Mouse (Mus musculus): ENCODE results near the gene Prickle4. TPM values are rescaled to one million over a fixed set of nuclear protein-coding genes. Genes with fewer than 3 reads are reported as not detected.
A peak's percentile ranks its signal among the peaks of the same experiment; 100 is the strongest.

Gene Prickle4
- polyA plus RNA-seq, 1 experiment = 1.5 TPM

DNA sequence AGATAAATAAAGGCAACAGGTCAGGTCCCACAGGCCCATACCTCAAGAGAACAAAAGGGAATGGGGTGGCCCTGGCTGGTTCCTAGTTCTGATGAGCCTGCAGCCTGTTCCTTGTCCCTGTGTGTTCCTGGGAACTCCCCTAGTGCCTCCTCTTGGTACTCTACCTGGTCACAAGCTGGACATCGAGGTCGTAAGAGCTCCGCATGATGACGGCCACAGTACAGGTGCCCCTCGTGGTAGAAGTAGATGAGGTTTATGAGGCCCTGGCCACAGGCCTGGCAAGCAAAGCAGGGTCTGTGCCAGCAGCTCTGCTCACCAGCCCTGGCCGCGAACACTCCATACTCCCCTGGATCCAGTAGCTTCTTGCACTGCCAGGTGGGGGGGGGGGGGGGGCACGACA lies 4.6 kb downstream of the Prickle4 start:
- TF ChIP-seq POLR2A (IDR thresholded peaks at IDR 0.05; ENCODE audit: borderline replicate concordance, insufficient read depth, low read length) = no peak
- TF ChIP-seq CTCF (IDR thresholded peaks at IDR 0.05; ENCODE audit: borderline replicate concordance, insufficient read depth, low read depth, low read length) = no peak
- Histone ChIP-seq H3K27me3 (ENCODE audit: control insufficient read depth, insufficient read depth, low read length) (no peaks in the 10 kb centered on the region), H3K4me3 (replicated peaks; ENCODE audit: insufficient read depth, low read depth, low read length) (peak overlapping the region; percentile 5), H3K4me1 (ENCODE audit: control insufficient read depth, insufficient read depth, low read length) (peaks cover 3% of the 10 kb centered on the region; the same call in 1 of the 2 replicates), H3K27ac (ENCODE audit: insufficient read depth, low read length) (no peak overlapping the region)
- 51% methylated on average over 7 of the region's 8 CpGs for WGBS
- DNase-seq = no peak

DNA sequence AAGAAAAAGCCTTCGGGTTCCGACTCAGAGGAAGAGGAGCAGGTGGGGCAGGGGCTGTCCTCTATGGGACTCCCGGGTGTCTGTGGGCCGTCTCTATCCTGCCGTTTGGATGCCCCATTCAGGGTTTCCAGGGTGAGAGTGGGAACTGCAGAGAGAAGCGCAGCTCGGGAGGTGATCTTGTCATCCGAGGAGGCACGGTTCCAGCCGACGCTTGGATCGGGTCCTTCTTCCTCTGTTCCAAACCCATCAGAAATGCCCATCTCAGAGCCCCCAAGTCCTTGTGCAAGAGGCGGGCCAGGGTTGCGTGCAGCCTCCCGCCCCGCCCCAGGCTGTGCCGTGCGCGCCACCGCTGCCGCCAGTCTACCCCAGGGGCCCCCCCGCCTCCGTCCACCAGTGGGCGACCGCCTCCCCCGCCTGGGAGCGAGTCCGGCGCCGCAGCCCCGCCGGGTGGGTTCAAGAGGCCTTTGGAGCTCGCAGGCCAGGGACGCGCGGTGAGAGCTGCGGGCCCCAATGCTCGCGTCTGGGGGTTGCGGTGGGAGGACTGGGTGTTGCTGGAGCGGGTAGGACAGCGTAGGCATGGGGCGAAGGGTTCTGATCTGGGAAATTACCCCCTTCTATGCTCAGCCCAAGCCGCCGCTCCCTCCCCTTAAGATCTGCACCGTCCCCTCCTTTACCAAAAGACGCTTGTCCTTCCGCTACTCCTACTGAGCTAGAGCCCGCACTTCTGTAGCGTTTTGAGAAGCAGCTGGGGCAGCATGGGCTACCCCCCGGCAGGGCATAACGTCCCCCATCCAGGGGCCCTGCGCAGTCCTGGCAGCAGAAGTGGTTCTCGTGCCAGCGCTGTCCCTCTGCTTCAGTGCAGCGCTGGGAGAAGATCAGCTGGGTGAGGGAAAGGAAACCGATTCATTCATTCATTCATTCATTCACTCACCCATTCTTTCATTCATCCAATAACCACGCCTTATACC lies 5.6 kb downstream of the Prickle4 start, which contains the start of gene Frs3:
TSS of gene Frs3 (plus strand) at position 423 of the 968 bp plus-strand sequence.
- WGBS = under 1% methylated on average over 58 of the region's 58 CpGs
- H3K4me3 ChIP-seq (replicated peaks; ENCODE audit: insufficient read depth, low read depth, low read length) = peak within 1 kb of the TSS; percentile 66
- peak within 1 kb of the TSS; percentile 78 for H3K27ac ChIP-seq (ENCODE audit: insufficient read depth, low read length)
- TF ChIP-seq CTCF (IDR thresholded peaks at IDR 0.05; ENCODE audit: borderline replicate concordance, insufficient read depth, low read depth, low read length) (no peak), POLR2A (IDR thresholded peaks at IDR 0.05; ENCODE audit: borderline replicate concordance, insufficient read depth, low read length) (0 out of 2 replicates have a peak, but pooled peaks have one; percentile 28)
- H3K27me3 ChIP-seq (ENCODE audit: control insufficient read depth, insufficient read depth, low read length) = no peaks in the 10 kb centered on the region
- DNase-seq = peak; percentile 80 to 81
- H3K4me1 ChIP-seq (ENCODE audit: control insufficient read depth, insufficient read depth, low read length) = no peaks in the 10 kb centered on the region

DNA sequence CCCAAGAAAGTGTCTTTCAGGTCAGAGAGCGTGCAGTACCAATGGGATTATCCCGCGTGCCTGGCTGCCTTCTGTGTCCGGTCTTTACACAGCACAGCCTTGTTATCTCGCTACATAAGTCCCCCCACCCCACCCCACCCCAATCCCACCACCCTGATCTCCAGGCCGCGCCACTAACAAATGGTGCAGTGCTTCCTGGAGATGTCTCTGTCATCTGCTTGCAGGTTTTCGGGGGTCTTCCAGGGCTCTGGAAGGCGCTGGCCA lies 6.3 kb downstream of the Prickle4 start, which contains the start of gene Tomm6:
TSS of gene Tomm6 (minus strand) at position 43 of the 264 bp plus-strand sequence.
- H3K4me1 ChIP-seq (ENCODE audit: control insufficient read depth, insufficient read depth, low read length) = no peaks in the 10 kb centered on the region
- H3K27me3 ChIP-seq (ENCODE audit: control insufficient read depth, insufficient read depth, low read length) = no peaks in the 10 kb centered on the region
- no peak for TF ChIP-seq POLR2A (IDR thresholded peaks at IDR 0.05; ENCODE audit: borderline replicate concordance, insufficient read depth, low read length)
- TF ChIP-seq CTCF (IDR thresholded peaks at IDR 0.05; ENCODE audit: borderline replicate concordance, insufficient read depth, low read depth, low read length) = no peak
- no peak for DNase-seq
- H3K27ac ChIP-seq (ENCODE audit: insufficient read depth, low read length) = peak within 1 kb of the TSS; percentile 78
- H3K4me3 ChIP-seq (replicated peaks; ENCODE audit: insufficient read depth, low read depth, low read length) = peak within 1 kb of the TSS; percentile 66
- 0% methylated on average over 9 of the region's 9 CpGs for WGBS

DNA sequence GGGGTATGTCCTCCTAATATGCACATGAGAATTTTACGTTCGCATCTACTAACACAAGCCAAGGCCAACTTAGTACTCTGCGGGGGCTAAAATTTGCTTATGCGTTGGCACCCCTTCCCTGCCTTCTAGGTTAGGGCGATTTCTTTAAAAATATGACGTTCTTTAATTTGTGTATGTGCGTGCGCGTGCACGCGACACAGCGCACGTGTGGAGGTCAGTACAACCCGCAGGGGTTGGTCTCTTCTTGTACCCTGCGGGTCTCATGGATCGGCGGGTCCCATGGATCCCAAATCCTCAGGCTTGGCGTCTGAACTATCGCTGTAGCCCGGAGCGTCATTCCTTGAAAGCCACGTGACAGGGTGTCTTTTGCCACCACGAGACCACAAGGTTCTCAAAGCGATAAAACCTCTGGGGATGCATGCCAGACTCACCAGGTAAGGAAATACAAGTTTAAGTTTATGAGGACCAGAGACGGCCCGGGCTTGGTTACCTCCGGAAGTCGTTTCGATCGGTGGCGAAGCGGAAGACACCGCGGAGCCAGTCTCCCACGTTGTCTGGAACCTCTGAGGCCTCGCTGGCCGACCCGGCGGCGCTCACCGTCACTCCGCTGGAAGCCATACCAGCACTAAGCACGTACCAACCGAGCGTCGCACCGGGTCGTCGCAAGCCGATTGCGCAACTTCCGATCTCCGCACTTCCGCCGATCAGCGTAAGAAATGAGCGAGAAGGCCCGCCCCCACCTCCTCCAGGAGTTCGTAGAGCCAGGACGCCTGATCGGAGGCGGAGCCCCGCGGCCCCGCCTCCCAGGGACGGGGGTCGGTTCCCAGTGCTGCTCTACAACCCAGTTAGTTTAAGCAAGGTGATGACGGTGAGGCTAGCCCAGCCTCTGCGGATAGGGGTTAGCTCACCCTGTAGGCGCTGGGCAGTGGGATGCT lies 6.9 kb downstream of the Prickle4 start:
- TF ChIP-seq POLR2A (IDR thresholded peaks at IDR 0.05; ENCODE audit: borderline replicate concordance, insufficient read depth, low read length) (peak; percentile 85), CTCF (IDR thresholded peaks at IDR 0.05; ENCODE audit: borderline replicate concordance, insufficient read depth, low read depth, low read length) (no peak)
- DNase-seq = peak; percentile 95 to 96
- H3K27me3 ChIP-seq (ENCODE audit: control insufficient read depth, insufficient read depth, low read length) = no peaks in the 10 kb centered on the region
- H3K27ac ChIP-seq (ENCODE audit: insufficient read depth, low read length) = peak overlapping the region; percentile 49
- H3K4me1 ChIP-seq (ENCODE audit: control insufficient read depth, insufficient read depth, low read length) = no peaks in the 10 kb centered on the region
- 1% methylated on average over 70 of the region's 70 CpGs for WGBS
- peak overlapping the region; percentile 66 for H3K4me3 ChIP-seq (replicated peaks; ENCODE audit: insufficient read depth, low read depth, low read length)

DNA sequence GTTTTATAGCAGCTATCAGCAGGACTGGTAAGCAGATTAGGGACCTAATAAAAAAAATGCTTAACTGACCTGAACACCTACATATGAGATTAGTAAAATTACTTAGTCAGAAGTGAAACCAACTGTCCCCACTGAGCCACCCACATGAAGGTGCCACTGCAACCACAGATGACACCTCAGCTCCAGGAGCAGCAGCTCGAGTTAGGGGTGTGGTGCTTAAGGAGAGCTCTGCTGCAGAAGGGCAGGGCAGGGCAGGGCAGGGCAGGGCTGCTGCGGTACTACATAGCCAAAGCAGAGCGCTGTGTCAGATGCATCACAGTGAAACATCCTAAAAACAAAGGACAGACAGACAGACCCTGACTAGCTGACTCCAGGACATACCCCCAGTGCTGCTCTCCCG lies 11.7 kb downstream of the Prickle4 start:
- 84% methylated on average over 4 of the region's 4 CpGs for WGBS
- H3K4me3 ChIP-seq (replicated peaks; ENCODE audit: insufficient read depth, low read depth, low read length) = no peak overlapping the region
- DNase-seq = no peak
- TF ChIP-seq CTCF (IDR thresholded peaks at IDR 0.05; ENCODE audit: borderline replicate concordance, insufficient read depth, low read depth, low read length) = no peak
- TF ChIP-seq POLR2A (IDR thresholded peaks at IDR 0.05; ENCODE audit: borderline replicate concordance, insufficient read depth, low read length) = no peak
- H3K27ac ChIP-seq (ENCODE audit: insufficient read depth, low read length) = no peak overlapping the region
- H3K4me1 ChIP-seq (ENCODE audit: control insufficient read depth, insufficient read depth, low read length) = no peaks in the 10 kb centered on the region
- no peaks in the 10 kb centered on the region for H3K27me3 ChIP-seq (ENCODE audit: control insufficient read depth, insufficient read depth, low read length)

DNA sequence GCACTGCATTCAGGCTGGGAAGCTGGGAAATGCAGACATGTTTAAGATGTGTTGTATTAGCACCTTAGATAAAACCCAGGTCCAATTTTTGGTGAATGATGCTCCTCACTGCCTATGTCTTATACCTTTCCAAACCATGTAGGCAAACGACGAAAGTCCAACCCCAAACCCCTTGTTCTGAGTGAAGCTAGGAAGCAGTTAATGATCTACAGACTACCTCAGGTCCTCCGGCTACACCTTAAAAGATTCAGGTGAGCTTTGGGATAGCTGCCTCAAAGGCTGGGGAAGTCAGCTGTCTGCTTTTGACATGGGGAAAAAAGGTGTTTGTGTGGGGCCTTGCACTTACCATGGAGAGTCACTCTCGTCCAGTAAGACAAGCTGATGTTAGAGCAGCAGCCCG lies 15.8 kb downstream of the Prickle4 start:
- H3K27me3 ChIP-seq (ENCODE audit: control insufficient read depth, insufficient read depth, low read length) = no peaks in the 10 kb centered on the region
- H3K27ac ChIP-seq (ENCODE audit: insufficient read depth, low read length) = no peak overlapping the region
- no peaks in the 10 kb centered on the region; the same call in 1 of the 2 replicates for H3K4me1 ChIP-seq (ENCODE audit: control insufficient read depth, insufficient read depth, low read length)
- WGBS = 86% methylated on average over 5 of the region's 5 CpGs
- TF ChIP-seq CTCF (IDR thresholded peaks at IDR 0.05; ENCODE audit: borderline replicate concordance, insufficient read depth, low read depth, low read length) = no peak
- no peak for TF ChIP-seq POLR2A (IDR thresholded peaks at IDR 0.05; ENCODE audit: borderline replicate concordance, insufficient read depth, low read length)
- H3K4me3 ChIP-seq (replicated peaks; ENCODE audit: insufficient read depth, low read depth, low read length) = no peak overlapping the region
- no peak for DNase-seq

DNA sequence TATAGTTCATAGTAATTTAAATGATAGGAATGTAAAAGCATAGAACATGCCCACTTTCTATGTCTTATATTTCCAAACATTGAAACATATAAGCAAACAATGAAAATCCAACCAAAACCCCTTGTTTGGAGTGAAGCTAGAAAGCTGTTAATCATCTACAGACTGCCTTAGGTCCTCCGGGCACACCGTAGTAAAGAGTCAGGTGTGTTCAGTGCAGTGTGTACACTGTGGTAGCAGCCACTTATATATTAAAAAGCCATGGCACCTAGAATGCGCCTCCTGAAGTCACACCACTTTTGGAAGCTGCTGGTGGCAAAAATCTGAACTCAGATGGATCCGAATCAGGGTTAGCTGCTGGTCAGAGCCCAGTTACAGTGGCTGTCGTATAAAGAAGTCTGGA lies 16.3 kb downstream of the Prickle4 start:
- WGBS = 89% methylated on average over 5 of the region's 5 CpGs

More for the DNA sequence above, 16.3 kb downstream of the Prickle4 start:
- TF ChIP-seq POLR2A (IDR thresholded peaks at IDR 0.05; ENCODE audit: borderline replicate concordance, insufficient read depth, low read length) (no peak), CTCF (IDR thresholded peaks at IDR 0.05; ENCODE audit: borderline replicate concordance, insufficient read depth, low read depth, low read length) (no peak)
- DNase-seq = no peak
- Histone ChIP-seq H3K4me3 (replicated peaks; ENCODE audit: insufficient read depth, low read depth, low read length) (no peak overlapping the region), H3K4me1 (ENCODE audit: control insufficient read depth, insufficient read depth, low read length) (no peaks in the 10 kb centered on the region; the same call in 1 of the 2 replicates), H3K27ac (ENCODE audit: insufficient read depth, low read length) (no peak overlapping the region), H3K27me3 (ENCODE audit: control insufficient read depth, insufficient read depth, low read length) (no peaks in the 10 kb centered on the region)
